ENCODE assay signal across 9 mouse cellular contexts in the genomic region with DNA sequence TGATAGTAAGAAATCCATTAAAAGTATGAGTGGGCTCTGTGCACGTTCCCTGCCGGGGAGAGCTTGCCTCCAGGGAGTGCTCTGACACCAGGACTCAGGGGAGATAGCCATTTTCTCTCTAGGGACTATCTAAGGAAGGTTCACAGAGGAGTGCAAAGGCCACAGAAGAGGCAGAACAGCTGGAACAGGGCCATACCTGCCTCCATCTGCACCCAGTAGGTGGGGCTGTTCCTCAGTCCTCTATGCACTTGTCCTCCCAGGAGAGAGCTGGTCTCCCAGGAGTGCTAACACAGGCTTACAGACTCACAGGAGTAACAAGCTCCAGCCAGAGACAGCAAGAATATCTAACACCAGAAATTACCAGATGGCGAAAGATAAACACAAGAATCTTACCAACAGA.
A peak's percentile ranks its signal among the peaks of the same experiment; 100 is the strongest.
DNase-seq lines count a peak whose midpoint lies in the region; ATAC-seq and TF ChIP-seq lines count a peak whose summit lies in the region.
"Had no signal": no experiment of that assay in that cellular context is flagged by ENCODE, and none has a peak within 500 bp of the region (broad histone marks: within the 10 kb centered on the region; RNA-seq: fewer than 3 reads in every experiment).

No protein-coding gene starts in this region.

- in situ Hi-C loops in Patski (cut with MboI; ENCODE audit: low pct_unique_long_range_greater_than_20kb): no loop called here

- no peaks in the 10 kb centered on the region for H3K9me3 ChIP-seq in forebrain, embryonic 16.5 days (ENCODE audit: control insufficient read depth, low read length)
- H3K9me3 ChIP-seq: liver, embryonic 15.5 days had no signal

- WGBS in forebrain, embryonic 16.5 days: 79% methylated on average over 3 of the region's 3 CpGs

- no peak for ATAC-seq in Patski
- ATAC-seq in forebrain, embryonic 16.5 days: no peak

- H3K4me2 ChIP-seq in forebrain, embryonic 16.5 days (ENCODE audit: low read length): no peak overlapping the region
- H3K4me2 ChIP-seq: liver, embryonic 15.5 days had no signal

- peak; percentile 14 for DNase-seq in layer of hippocampus, adult 11-12 months (ENCODE audit: low spot score)
- no peak for DNase-seq in layer of hippocampus, postnatal 36 days
- no peak for DNase-seq in Patski (ENCODE audit: low read depth, low spot score)
- DNase-seq in cerebellum, postnatal 36 days: peak; percentile 35 to 43
- DNase-seq in kidney, adult 18-20 months: peak; percentile 47
- peak; percentile 33 for DNase-seq in lung, postnatal 4 days
- no peak for DNase-seq in retina, postnatal 1 day

- no peak overlapping the region for H3K27ac ChIP-seq in forebrain, embryonic 16.5 days (ENCODE audit: low read length)
- H3K27ac ChIP-seq: liver, embryonic 15.5 days had no signal

- TF ChIP-seq CTCF in Patski (IDR thresholded peaks at IDR 0.05): peak; percentile 45

- H3K36me3 ChIP-seq in forebrain, embryonic 16.5 days (ENCODE audit: control insufficient read depth, insufficient read depth): no peaks in the 10 kb centered on the region
- H3K36me3 ChIP-seq: liver, embryonic 15.5 days had no signal

- CTCF ChIA-PET in Patski (lab: Charles Lee): interaction anchor here (1.4 kb wide), 1 partner anchor 224 kb away, joined by 3 read pairs; no protein-coding TSS in a partner anchor

- POLR2A ChIA-PET in Patski (lab: Charles Lee): no interaction called here

- no peaks in the 10 kb centered on the region for H3K4me1 ChIP-seq in forebrain, embryonic 16.5 days (replicated peaks; ENCODE audit: control insufficient read depth, insufficient read depth, low read length)
- H3K4me1 ChIP-seq: liver, embryonic 15.5 days had no signal

- no peak overlapping the region for H3K9ac ChIP-seq in forebrain, embryonic 16.5 days (replicated peaks; ENCODE audit: low read depth, low read length)
- H3K9ac ChIP-seq: liver, embryonic 15.5 days had no signal

- H3K4me3 ChIP-seq in forebrain, embryonic 16.5 days (replicated peaks; ENCODE audit: low read length): no peak overlapping the region
- H3K4me3 ChIP-seq: liver, embryonic 15.5 days had no signal

- peaks cover 8% of the 10 kb centered on the region for H3K27me3 ChIP-seq in Patski
- H3K27me3 ChIP-seq in forebrain, embryonic 16.5 days (replicated peaks; ENCODE audit: control insufficient read depth, insufficient read depth, low read length): no peaks in the 10 kb centered on the region
- H3K27me3 ChIP-seq: liver, embryonic 15.5 days had no signal

Comparison
In these comparisons a context has a peak if more than half of its experiments do, and no peak if none do; other contexts are left out.
1. DNase-seq: peak in layer of hippocampus, adult 11-12 months (single experiment), cerebellum, postnatal 36 days (2 of 2), kidney, adult 18-20 months (single experiment) and lung, postnatal 4 days (2 of 2); none in layer of hippocampus, postnatal 36 days (0 of 2), Patski (single experiment) and retina, postnatal 1 day (single experiment).